Mouse (Mus musculus) liver, embryonic 13.5 days (tissue): ENCODE measurements around the gene Vegfc. TPM values are rescaled to one million over a fixed set of nuclear protein-coding genes. Genes with fewer than 3 reads are reported as not detected.

ENCODE experiments used
- ATAC-seq: fragments of 200-750 bp; cut with Nextera tagmentation; 2 replicates; pipeline ENCODE4 v1.8.0; 2017; ENCODE audit warnings: low read depth, mild to moderate bottlenecking, moderate number of reproducible peaks, moderate library complexity
- DNase-seq: peaks from one replicate; pipeline ENCODE4 v3.0.0; 2022
- H3K27ac ChIP-seq: fragments of 300-500 bp; sonication (generic); 2 replicates; pipeline ENCODE4 v1.5.1; 2015; ENCODE audit warnings: moderate library complexity, mild to moderate bottlenecking, inconsistent platforms
- H3K27me3 ChIP-seq: fragments of 300-500 bp; sonication (generic); 2 replicates; pipeline ENCODE4 v1.6.1; 2015; ENCODE audit warnings: mild to moderate bottlenecking, inconsistent platforms
- H3K36me3 ChIP-seq: fragments of 300-500 bp; sonication (generic); 2 replicates; pipeline ENCODE4 v1.6.1; 2015; ENCODE audit warnings: mild to moderate bottlenecking, inconsistent platforms
- H3K4me1 ChIP-seq: fragments of 300-500 bp; sonication (generic); replicated peaks from 2 replicates; pipeline ENCODE4 v1.6.1; 2015; ENCODE audit warnings: inconsistent platforms
- H3K4me2 ChIP-seq: fragments of 300-500 bp; sonication (generic); 2 replicates; pipeline ENCODE4 v1.6.1; 2015; ENCODE audit warnings: inconsistent platforms, mild to moderate bottlenecking, moderate library complexity
- H3K4me3 ChIP-seq: fragments of 300-500 bp; sonication (generic); replicated peaks from 2 replicates; pipeline ENCODE4 v1.5.1; 2015; ENCODE audit warnings: mild to moderate bottlenecking, inconsistent platforms
- H3K9ac ChIP-seq: fragments of 300-500 bp; sonication (generic); 2 replicates; pipeline ENCODE4 v1.6.1; 2015; ENCODE audit warnings: mild to moderate bottlenecking, inconsistent platforms
- H3K9me3 ChIP-seq: fragments of 300-500 bp; sonication (generic); replicated peaks from 2 replicates; pipeline ENCODE4 v1.6.1; 2016; ENCODE audit warnings: inconsistent platforms
- WGBS: fragments of 180-500 bp; shearing (Covaris S2); methylation state at CpG from one replicate; pipeline ENCODE4 v1.1.7; 2015; ENCODE audit not compliant: insufficient replicate concordance; 5-methylcytosine and 5-hydroxymethylcytosine counted together
- polyA plus RNA-seq: library from polyadenylated mRNA; unstranded; fragments of >200 nt; fragmentation: Nextera tagmentation; extraction: Ambion mirVana; gene quantifications from 2 replicates; pipeline ENCODE4 v1.2.1, GENCODE M21; 2015

Vegfc gene
- 1.5 and 2.0 TPM in 2 replicates for polyA plus RNA-seq

DNA sequence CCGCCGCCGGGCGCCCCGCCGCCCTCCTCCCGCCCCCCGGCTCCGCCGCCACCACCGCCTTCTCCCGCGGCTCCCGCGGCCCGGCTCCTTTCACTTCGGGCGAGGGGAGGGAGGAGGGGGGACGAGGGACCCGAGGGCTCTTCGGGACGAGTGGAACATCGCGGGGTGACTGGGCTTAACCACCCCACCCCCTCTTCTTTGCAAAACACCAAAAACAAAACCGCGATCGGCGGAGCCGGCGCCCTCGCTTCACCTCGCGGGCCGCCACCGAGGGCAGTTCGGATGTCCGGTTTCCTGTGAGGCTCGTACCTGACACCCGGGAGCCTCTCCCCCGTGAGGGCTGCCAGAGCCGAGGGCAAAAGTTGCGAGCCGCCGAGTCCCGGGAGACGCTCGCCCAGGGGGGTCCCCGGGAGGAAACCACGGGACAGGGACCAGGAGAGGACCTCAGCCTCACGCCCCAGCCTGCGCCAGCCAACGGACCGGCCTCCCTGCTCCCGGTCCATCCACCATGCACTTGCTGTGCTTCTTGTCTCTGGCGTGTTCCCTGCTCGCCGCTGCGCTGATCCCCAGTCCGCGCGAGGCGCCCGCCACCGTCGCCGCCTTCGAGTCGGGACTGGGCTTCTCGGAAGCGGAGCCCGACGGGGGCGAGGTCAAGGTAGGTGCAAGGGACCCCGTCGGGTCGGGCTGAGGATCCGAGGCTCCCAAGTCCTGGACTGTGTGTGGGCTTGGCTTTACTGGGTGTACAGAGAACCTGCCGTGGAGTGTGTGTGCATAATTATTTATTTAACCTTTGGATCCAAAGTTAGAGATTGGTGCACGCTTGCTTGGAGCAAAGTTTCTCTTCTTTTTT, at the start of gene Vegfc:
Gene Vegfc, plus strand, starts transcription at position 336 of the 850 bp plus-strand sequence.
- H3K36me3 ChIP-seq: no peaks in the 10 kb centered on the region
- peaks cover 26% of the 10 kb centered on the region for H3K27me3 ChIP-seq
- H3K27ac ChIP-seq: peak within 1 kb of the TSS; percentile 80
- ATAC-seq: peak; percentile 80
- peaks cover 4% of the 10 kb centered on the region; the same call in 1 of the 2 replicates for H3K4me1 ChIP-seq
- peak within 1 kb of the TSS; percentile 67 for H3K4me2 ChIP-seq
- DNase-seq: peak; percentile 5
- H3K9ac ChIP-seq: peak within 1 kb of the TSS; percentile 61
- H3K4me3 ChIP-seq: peak within 1 kb of the TSS; percentile 62
- under 1% methylated on average over 69 of the region's 79 CpGs for WGBS
- no peaks in the 10 kb centered on the region for H3K9me3 ChIP-seq

DNA sequence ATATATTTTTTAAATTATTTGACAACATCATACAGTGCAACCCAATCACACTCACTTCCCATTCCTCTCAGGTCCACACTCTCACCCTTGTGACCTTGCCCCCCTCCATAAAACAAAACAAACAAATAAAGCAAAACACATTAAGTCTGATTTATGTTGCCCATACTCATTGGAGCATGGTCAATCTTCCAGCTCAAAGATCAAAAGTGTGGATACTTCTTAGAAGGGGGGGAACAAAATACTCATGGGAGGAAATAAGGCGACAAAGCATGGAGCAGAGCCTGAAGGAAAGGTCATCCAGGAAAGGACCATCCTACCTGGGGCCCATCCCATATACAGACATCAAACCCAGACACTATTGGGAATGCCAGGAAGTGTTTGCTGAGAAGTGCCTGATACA, 42.8 kb upstream of the Vegfc start:
- 64% methylated on average over 1 of the region's 1 CpGs for WGBS
- H3K4me2 ChIP-seq: no peak overlapping the region
- no peaks in the 10 kb centered on the region for H3K4me1 ChIP-seq
- H3K27ac ChIP-seq: no peak overlapping the region
- no peak overlapping the region for H3K4me3 ChIP-seq
- H3K27me3 ChIP-seq: no peaks in the 10 kb centered on the region
- DNase-seq (no peak), ATAC-seq (no peak)
- H3K36me3 ChIP-seq: no peaks in the 10 kb centered on the region
- H3K9ac ChIP-seq: no peak overlapping the region
- no peaks in the 10 kb centered on the region for H3K9me3 ChIP-seq

DNA sequence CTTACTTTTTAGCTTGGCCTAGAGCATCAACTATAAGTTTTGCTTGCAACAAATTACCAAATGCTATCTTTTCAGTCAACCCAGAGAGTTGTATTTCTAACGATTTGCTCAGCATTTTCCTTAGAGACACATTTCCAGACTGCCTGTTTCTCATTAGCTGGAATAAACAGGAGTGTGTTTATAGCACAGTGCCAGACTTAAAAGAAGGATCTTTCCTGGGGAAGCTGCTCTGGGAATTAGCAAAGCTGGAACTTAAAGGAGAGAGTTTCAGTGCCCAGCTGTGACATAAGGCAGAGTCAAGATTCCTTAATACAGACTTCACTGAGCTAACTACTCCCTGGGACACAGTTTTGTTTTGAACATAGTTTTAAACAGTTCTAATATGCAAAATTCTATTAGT, 34.8 kb upstream of the Vegfc start:
- Histone ChIP-seq H3K36me3 (no peaks in the 10 kb centered on the region), H3K27ac (no peak overlapping the region), H3K27me3 (no peaks in the 10 kb centered on the region), H3K9me3 (no peaks in the 10 kb centered on the region), H3K4me3 (no peak overlapping the region), H3K4me1 (no peaks in the 10 kb centered on the region), H3K4me2 (no peak overlapping the region), H3K9ac (no peak overlapping the region)
- DNase-seq (no peak), ATAC-seq (no peak)
- 23% methylated on average over 1 of the region's 1 CpGs for WGBS

DNA sequence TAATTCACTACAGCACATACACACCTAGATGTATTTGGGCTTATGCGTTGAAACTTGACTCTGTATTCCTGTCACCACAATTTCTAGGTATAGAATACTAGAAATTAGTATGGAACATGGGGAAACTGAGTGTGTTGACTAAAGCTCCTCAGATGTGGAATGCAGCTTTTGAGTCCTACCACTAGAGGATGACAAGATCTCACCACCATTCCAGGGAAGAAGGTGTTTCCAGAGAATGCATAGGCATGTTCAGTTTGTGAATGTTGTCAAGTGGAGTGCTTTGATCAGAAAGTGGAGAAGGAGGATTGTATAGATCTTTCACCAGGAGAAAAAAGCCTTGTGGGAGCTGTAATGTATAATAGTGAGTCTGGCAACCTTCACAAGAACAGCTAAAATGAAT, 33.9 kb upstream of the Vegfc start:
- no peaks in the 10 kb centered on the region for H3K9me3 ChIP-seq
- H3K36me3 ChIP-seq: no peaks in the 10 kb centered on the region
- no peak overlapping the region for H3K4me3 ChIP-seq
- H3K9ac ChIP-seq: no peak overlapping the region
- H3K27ac ChIP-seq: no peak overlapping the region
- no peaks in the 10 kb centered on the region for H3K4me1 ChIP-seq
- no peaks in the 10 kb centered on the region for H3K27me3 ChIP-seq
- DNase-seq (no peak), ATAC-seq (no peak)
- 62% methylated on average over 1 of the region's 1 CpGs for WGBS
- H3K4me2 ChIP-seq: no peak overlapping the region

DNA sequence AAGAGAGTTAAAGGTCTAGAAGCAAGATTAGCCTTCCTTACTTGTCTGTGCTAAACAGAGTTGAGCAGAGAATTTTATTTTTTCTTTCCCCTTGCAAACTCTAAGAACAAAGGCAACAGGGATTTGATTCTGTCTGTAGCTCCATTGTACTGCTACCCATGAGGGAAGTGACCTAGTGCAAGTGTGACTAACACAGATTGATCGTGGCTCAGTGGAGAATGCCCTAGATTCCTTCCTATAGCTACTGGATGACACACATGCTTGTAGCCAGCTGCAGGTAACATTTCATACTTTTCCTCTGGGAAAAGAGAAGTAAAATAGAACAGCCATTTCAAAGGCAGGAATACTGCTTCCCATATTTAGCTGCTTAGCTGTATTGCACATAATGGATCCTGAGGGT, 24.2 kb upstream of the Vegfc start:
- no peaks in the 10 kb centered on the region for H3K27me3 ChIP-seq
- no peak overlapping the region for H3K9ac ChIP-seq
- no peaks in the 10 kb centered on the region for H3K36me3 ChIP-seq

DNA sequence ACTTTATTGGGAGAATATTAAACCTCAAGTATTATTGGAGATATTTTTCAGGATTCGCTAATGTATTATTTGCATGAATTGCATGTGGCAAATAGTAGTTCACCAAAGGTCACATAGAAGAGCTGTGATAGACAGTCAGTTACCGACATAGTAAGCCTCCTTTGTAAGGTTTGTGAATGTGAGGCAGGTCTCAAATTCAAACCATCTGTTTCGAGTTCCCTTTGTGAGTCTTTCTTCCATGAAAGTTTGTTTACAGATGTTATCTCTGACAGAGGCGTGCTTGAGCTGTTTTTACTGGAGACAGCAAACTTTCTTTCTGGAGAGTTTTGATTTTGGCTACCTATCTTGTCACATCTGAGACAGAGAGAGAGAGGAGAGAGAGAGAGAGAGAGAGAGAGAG, 11.9 kb upstream of the Vegfc start:
- no peak overlapping the region for H3K9ac ChIP-seq
- DNase-seq (no peak), ATAC-seq (no peak)
- H3K9me3 ChIP-seq: no peaks in the 10 kb centered on the region
- H3K4me2 ChIP-seq: no peak overlapping the region
- H3K27ac ChIP-seq: no peak overlapping the region
- H3K36me3 ChIP-seq: no peaks in the 10 kb centered on the region
- no peak overlapping the region for H3K4me3 ChIP-seq
- no peaks in the 10 kb centered on the region for H3K4me1 ChIP-seq
- no peaks in the 10 kb centered on the region for H3K27me3 ChIP-seq
- 32% methylated on average over 4 of the region's 4 CpGs for WGBS

More for the DNA sequence above, 24.2 kb upstream of the Vegfc start:
- Histone ChIP-seq H3K4me3 (no peak overlapping the region), H3K4me1 (no peaks in the 10 kb centered on the region), H3K4me2 (no peak overlapping the region), H3K27ac (no peak overlapping the region), H3K9me3 (no peaks in the 10 kb centered on the region)
- ATAC-seq (no peak), DNase-seq (no peak)
- WGBS: 18% methylated on average over 1 of the region's 1 CpGs

DNA sequence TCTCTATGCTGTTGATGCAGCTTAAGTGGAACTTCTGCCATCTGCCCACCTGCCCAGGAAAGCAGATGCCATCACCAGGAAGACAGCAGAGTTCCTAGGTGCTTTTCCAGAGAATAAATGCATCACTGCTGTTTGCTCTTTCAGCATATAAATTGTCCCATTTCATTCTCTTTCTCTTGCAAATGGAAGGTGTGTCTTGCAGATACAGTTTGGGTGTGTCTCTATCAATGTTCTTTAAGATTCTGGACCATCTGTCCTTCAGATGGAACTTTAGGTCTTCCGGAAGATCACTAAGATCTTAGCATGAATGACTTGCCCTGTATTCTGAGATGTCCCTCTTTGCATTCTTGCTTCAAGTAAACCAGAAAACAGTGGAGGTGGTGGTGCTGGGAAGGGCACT, 1.1 kb upstream of the Vegfc start:
- DNase-seq: no peak
- H3K27ac ChIP-seq: no peak overlapping the region
- peaks cover 4% of the 10 kb centered on the region; the same call in 1 of the 2 replicates for H3K4me1 ChIP-seq
- peak overlapping the region; percentile 67 for H3K4me2 ChIP-seq
- H3K27me3 ChIP-seq: peaks cover 26% of the 10 kb centered on the region
- H3K36me3 ChIP-seq: no peaks in the 10 kb centered on the region
- H3K9ac ChIP-seq: no peak overlapping the region
- no peak for ATAC-seq
- 0 out of 2 replicates have a peak overlapping the region, but pooled peaks have one; percentile 62 for H3K4me3 ChIP-seq
- WGBS: 55% methylated on average over 1 of the region's 1 CpGs
- H3K9me3 ChIP-seq: no peaks in the 10 kb centered on the region

DNA sequence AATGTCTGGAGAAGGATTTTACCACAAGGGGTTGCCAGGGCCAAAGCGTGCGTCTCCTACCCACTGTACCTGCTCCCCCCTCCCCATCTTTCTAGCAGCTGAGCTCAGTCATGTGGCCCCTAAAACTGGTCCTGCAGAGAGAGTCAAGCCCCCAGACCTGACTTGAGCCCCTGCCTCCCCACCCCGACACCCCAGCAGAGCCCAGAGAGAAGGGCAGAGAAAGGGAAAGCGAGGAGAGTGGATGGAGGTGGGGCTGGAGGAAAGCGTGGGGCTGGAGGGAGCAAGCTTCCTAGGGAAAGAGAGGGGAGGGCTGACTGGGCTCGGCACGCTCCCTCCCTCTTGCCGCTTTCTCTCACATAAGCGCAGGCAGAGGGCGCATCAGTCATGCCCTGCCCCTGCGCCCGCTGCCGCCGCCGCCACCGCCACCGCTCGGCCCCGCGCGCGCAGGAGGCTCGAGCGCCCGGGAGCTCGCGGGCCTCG, 575 bp upstream of the Vegfc start:
- peak overlapping the region; percentile 67 for H3K4me2 ChIP-seq
- 2% methylated on average over 25 of the region's 28 CpGs for WGBS
- no peaks in the 10 kb centered on the region for H3K36me3 ChIP-seq
- H3K27ac ChIP-seq: peak overlapping the region; percentile 80; the same call in 1 of the 2 replicates
- peak overlapping the region; percentile 61 for H3K9ac ChIP-seq
- no peaks in the 10 kb centered on the region for H3K9me3 ChIP-seq
- peak overlapping the region; percentile 62 for H3K4me3 ChIP-seq
- peaks cover 4% of the 10 kb centered on the region; the same call in 1 of the 2 replicates for H3K4me1 ChIP-seq
- no peak for DNase-seq
- H3K27me3 ChIP-seq: peaks cover 26% of the 10 kb centered on the region
- peak; percentile 69 for ATAC-seq

DNA sequence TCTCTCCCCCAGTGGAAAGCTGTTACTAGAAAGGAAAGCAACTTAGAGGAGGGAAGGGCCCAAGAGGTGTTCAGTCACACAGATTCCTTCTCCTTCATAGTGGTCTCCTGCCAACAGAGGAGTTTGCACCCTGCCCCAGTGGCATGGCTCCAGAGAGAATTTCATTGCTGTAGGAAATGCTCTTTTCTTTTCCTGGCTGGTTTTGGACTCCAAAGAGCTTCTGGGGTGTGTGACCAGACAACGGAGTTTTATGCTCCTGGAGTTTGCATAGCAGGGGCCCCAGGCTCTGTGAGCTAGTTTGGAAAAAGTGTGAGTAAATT, 675 bp downstream of the Vegfc start:
- Histone ChIP-seq H3K4me3 (peak overlapping the region; percentile 62), H3K27ac (peak overlapping the region; percentile 80), H3K9ac (peak overlapping the region; percentile 61), H3K4me2 (peak overlapping the region; percentile 67), H3K27me3 (peaks cover 26% of the 10 kb centered on the region), H3K9me3 (no peaks in the 10 kb centered on the region), H3K4me1 (peaks cover 4% of the 10 kb centered on the region; the same call in 1 of the 2 replicates), H3K36me3 (no peaks in the 10 kb centered on the region)
- no peak for DNase-seq
- WGBS: 5% methylated on average over 1 of the region's 1 CpGs
- no peak for ATAC-seq

DNA sequence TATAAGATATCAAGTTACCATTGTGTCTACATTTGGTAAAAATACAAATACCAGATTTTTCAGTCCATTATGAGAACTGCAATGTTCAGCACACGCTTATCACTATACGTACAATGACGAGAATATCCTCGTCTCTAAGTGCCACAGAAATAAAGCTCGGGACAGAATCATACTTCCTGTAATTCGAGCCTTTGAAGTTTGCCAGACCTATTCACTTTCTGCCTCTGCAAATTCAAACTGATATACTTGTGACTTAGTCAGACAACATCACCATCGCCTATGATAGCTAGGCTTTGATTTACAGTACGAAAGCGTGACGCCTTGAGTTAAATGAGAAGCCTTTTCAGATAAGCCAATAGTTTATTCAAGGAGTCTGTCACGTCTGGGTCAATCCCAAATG, 1.6 kb downstream of the Vegfc start:
- no peaks in the 10 kb centered on the region for H3K9me3 ChIP-seq
- H3K27ac ChIP-seq: no peak overlapping the region
- H3K27me3 ChIP-seq: peaks cover 26% of the 10 kb centered on the region
- H3K4me3 ChIP-seq: peak overlapping the region; percentile 1; the same call in 1 of the 2 replicates
- WGBS: 16% methylated on average over 11 of the region's 11 CpGs
- DNase-seq (no peak), ATAC-seq (no peak)
- H3K36me3 ChIP-seq: no peaks in the 10 kb centered on the region
- H3K9ac ChIP-seq: no peak overlapping the region
- peak overlapping the region; percentile 36; the same call in 1 of the 2 replicates for H3K4me2 ChIP-seq
- peaks cover 4% of the 10 kb centered on the region; the same call in 1 of the 2 replicates for H3K4me1 ChIP-seq

DNA sequence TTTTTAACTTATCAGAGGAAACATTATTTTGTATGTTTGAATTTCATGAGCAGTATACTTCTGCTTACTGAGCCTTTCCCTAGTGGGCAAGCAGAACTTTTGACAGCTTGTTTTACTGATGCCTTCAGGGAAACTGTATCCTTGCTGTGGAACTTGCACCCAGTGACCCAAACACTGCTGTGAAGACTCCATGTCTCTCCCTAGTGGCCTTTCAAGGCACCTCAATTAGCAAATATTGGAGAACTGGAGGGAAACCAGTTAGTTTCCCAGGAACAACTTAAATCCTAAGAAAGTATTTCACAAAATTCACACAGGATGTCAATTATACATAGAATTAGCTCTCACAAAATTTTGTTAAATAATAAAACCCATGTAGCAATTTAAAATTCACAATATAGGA, 2.2 kb downstream of the Vegfc start:
- no peak overlapping the region for H3K4me2 ChIP-seq
- no peaks in the 10 kb centered on the region for H3K9me3 ChIP-seq
- DNase-seq: no peak
- H3K9ac ChIP-seq: no peak overlapping the region
- H3K36me3 ChIP-seq: no peaks in the 10 kb centered on the region
- no peak overlapping the region for H3K27ac ChIP-seq
- H3K4me1 ChIP-seq: peaks cover 4% of the 10 kb centered on the region; the same call in 1 of the 2 replicates
- ATAC-seq: no peak
- H3K27me3 ChIP-seq: peaks cover 26% of the 10 kb centered on the region
- H3K4me3 ChIP-seq: no peak overlapping the region

DNA sequence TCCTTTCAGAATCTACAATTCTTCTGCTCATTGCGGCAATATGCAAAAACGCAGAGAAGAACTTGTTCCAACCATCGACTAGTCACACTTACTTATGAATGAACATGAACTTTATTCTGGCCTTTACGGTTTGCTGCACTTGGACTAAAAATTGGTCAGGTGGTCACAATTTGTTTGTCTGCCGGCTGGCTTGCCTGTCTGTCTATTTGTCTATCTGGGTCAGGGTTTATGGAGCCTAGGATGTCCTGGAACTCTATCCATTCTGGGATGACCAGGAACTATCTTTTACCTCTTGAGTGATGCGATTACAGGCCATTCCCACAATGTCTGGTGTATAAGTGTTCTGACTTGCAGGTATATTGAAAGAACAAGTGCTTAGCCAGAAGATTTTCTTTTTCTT, 8.5 kb downstream of the Vegfc start:
- no peak overlapping the region for H3K27ac ChIP-seq
- no peaks in the 10 kb centered on the region for H3K9me3 ChIP-seq
- ATAC-seq (no peak), DNase-seq (no peak)
- no peaks in the 10 kb centered on the region for H3K4me1 ChIP-seq
- H3K4me2 ChIP-seq: no peak overlapping the region
- no peaks in the 10 kb centered on the region for H3K36me3 ChIP-seq
- WGBS: 56% methylated on average over 6 of the region's 6 CpGs
- no peaks in the 10 kb centered on the region for H3K27me3 ChIP-seq
- H3K4me3 ChIP-seq: no peak overlapping the region
- H3K9ac ChIP-seq: no peak overlapping the region
